38 mouse cellular contexts compared by ENCODE assay signal in genomic region chr10:77673765-77674164, GRCm38 (mm10). TPM values are rescaled to one million over a fixed set of nuclear protein-coding genes. Genes with fewer than 3 reads are reported as not detected.
DNase-seq lines count a peak whose midpoint lies in the region; ATAC-seq lines count a peak whose summit lies in the region.
"Had no signal": no experiment of that assay in that cellular context is flagged by ENCODE, and none has a peak within 500 bp of the region (broad histone marks: within the 10 kb centered on the region; RNA-seq: fewer than 3 reads in every experiment).

No protein-coding gene starts in this region.

- peak; percentile 20 to 32 for DNase-seq in spleen, adult 18-20 months
- DNase-seq in spleen, postnatal 4 days (ENCODE audit: low spot score in 2 of 2), result no peak
- DNase-seq in thymus, postnatal 0 days (ENCODE audit: low spot score), result peak; percentile 12
- peak; percentile 57 for DNase-seq in thymus, postnatal 4 days
- no peak for DNase-seq in lung, postnatal 25 days (ENCODE audit: low spot score)
- DNase-seq: adrenal gland, postnatal 25 days; cerebellum, adult 18-20 months; cerebellum, postnatal 10 days; forebrain, postnatal 0 days; gastrocnemius, postnatal 10 days; heart, postnatal 14 days; kidney, adult 11 months; kidney, postnatal 14 days; lung, adult 2 months; lung, postnatal 10 days; midbrain, embryonic 14.5 days had no signal

- ATAC-seq in neutrophil, adult 5-6 weeks (ENCODE audit: extremely low read depth, insufficient number of reproducible peaks, low FRiP score, poor library complexity, severe bottlenecking), result peak; percentile 35; the same call in 1 of the 2 replicates
- ATAC-seq in cerebellum, adult (ENCODE audit: insufficient number of reproducible peaks, low FRiP score, low TSS enrichment), result no peak
- no peak for ATAC-seq in erythroid progenitor cell, adult 5-6 weeks (replicated peaks; ENCODE audit: low FRiP score, poor library complexity, severe bottlenecking)
- ATAC-seq: forebrain, postnatal 0 days; inflammation-experienced regulatory T-cells, adult 6 months; liver, embryonic 12.5 days; Patski had no signal

RNA-seq across cellular contexts. Expression of gene Tspear, which starts 12.6 kb away (rescaled TPM):
- total RNA-seq in neutrophil, adult 5-6 weeks (2017), result not detected in 2 replicates
- polyA plus RNA-seq in thymus, postnatal 0 days (2015; fragmentation: Nextera tagmentation; extraction: Ambion mirVana), result 0.77 and 0.84 TPM in 2 replicates
- total RNA-seq in erythroid progenitor cell, adult 5-6 weeks (2015; ENCODE audit: low replicate concordance), result not detected in 2 replicates
- total RNA-seq in erythroid progenitor cell, adult 5-6 weeks (2017; ENCODE audit: low replicate concordance), result not detected in 2 replicates
- total RNA-seq: gastrocnemius, postnatal 10 days; layer of hippocampus, postnatal 25 days had no signal
- polyA plus RNA-seq: erythroblast, embryonic 14.5 days; Patski had no signal

RNA-seq across cellular contexts. Expression of gene Gm19402, which starts 16.8 kb away (rescaled TPM):
- total RNA-seq in neutrophil, adult 5-6 weeks (2017), result not detected in 2 replicates
- polyA plus RNA-seq in thymus, postnatal 0 days (2015; fragmentation: Nextera tagmentation; extraction: Ambion mirVana), result not detected in 2 replicates
- total RNA-seq in erythroid progenitor cell, adult 5-6 weeks (2015; ENCODE audit: low replicate concordance), result not detected in 2 replicates
- total RNA-seq in erythroid progenitor cell, adult 5-6 weeks (2017; ENCODE audit: low replicate concordance), result not detected in 2 replicates
- total RNA-seq: adrenal gland, postnatal 25 days; common myeloid progenitor, adult 5-6 weeks; forebrain, postnatal 0 days; gastrocnemius, postnatal 10 days; heart, postnatal 14 days; layer of hippocampus, postnatal 25 days; left cerebral cortex, adult 8-10 months; left cerebral cortex, postnatal 36 days; MEL had no signal
- polyA plus RNA-seq: embryonic facial prominence, embryonic 14.5 days; erythroblast, embryonic 14.5 days; forebrain, embryonic 12.5 days; forebrain, postnatal 0 days; gonadal fat pad, adult 2 months; heart, embryonic 14.5 days; hindbrain, embryonic 10.5 days; hindbrain, embryonic 15.5 days; inflammation-experienced regulatory T-cells, adult 6 months; kidney, embryonic 14.5 days; limb, embryonic 13.5 days; liver, embryonic 12.5 days; lung, adult 2 months; midbrain, embryonic 14.5 days; neural tube, embryonic 15.5 days; Patski; urinary bladder, adult 2 months had no signal

RNA-seq across cellular contexts. Expression of gene Gm9508, which starts 23.3 kb away (rescaled TPM):
- not detected in 2 replicates for total RNA-seq in neutrophil, adult 5-6 weeks (2017)
- not detected in 2 replicates for polyA plus RNA-seq in thymus, postnatal 0 days (2015; fragmentation: Nextera tagmentation; extraction: Ambion mirVana)
- not detected in 2 replicates for total RNA-seq in erythroid progenitor cell, adult 5-6 weeks (2015; ENCODE audit: low replicate concordance)
- not detected in 2 replicates for total RNA-seq in erythroid progenitor cell, adult 5-6 weeks (2017; ENCODE audit: low replicate concordance)
- total RNA-seq: adrenal gland, postnatal 25 days; common myeloid progenitor, adult 5-6 weeks; forebrain, postnatal 0 days; gastrocnemius, postnatal 10 days; heart, postnatal 14 days; layer of hippocampus, postnatal 25 days; left cerebral cortex, adult 8-10 months; left cerebral cortex, postnatal 36 days; MEL had no signal
- polyA plus RNA-seq: embryonic facial prominence, embryonic 14.5 days; erythroblast, embryonic 14.5 days; forebrain, embryonic 12.5 days; forebrain, postnatal 0 days; gonadal fat pad, adult 2 months; heart, embryonic 14.5 days; hindbrain, embryonic 10.5 days; hindbrain, embryonic 15.5 days; inflammation-experienced regulatory T-cells, adult 6 months; kidney, embryonic 14.5 days; limb, embryonic 13.5 days; liver, embryonic 12.5 days; lung, adult 2 months; midbrain, embryonic 14.5 days; neural tube, embryonic 15.5 days; Patski; urinary bladder, adult 2 months had no signal

RNA-seq across cellular contexts. Expression of gene Gm10272, which starts 32.7 kb away (rescaled TPM):
- not detected in 2 replicates for total RNA-seq in neutrophil, adult 5-6 weeks (2017)
- not detected in 2 replicates for polyA plus RNA-seq in thymus, postnatal 0 days (2015; fragmentation: Nextera tagmentation; extraction: Ambion mirVana)
- total RNA-seq in erythroid progenitor cell, adult 5-6 weeks (2015; ENCODE audit: low replicate concordance), result not detected in 2 replicates
- total RNA-seq in erythroid progenitor cell, adult 5-6 weeks (2017; ENCODE audit: low replicate concordance), result not detected in 2 replicates
- total RNA-seq: adrenal gland, postnatal 25 days; common myeloid progenitor, adult 5-6 weeks; forebrain, postnatal 0 days; gastrocnemius, postnatal 10 days; heart, postnatal 14 days; layer of hippocampus, postnatal 25 days; left cerebral cortex, adult 8-10 months; left cerebral cortex, postnatal 36 days; MEL had no signal
- polyA plus RNA-seq: embryonic facial prominence, embryonic 14.5 days; erythroblast, embryonic 14.5 days; forebrain, embryonic 12.5 days; forebrain, postnatal 0 days; gonadal fat pad, adult 2 months; heart, embryonic 14.5 days; hindbrain, embryonic 10.5 days; hindbrain, embryonic 15.5 days; inflammation-experienced regulatory T-cells, adult 6 months; kidney, embryonic 14.5 days; limb, embryonic 13.5 days; liver, embryonic 12.5 days; lung, adult 2 months; midbrain, embryonic 14.5 days; neural tube, embryonic 15.5 days; Patski; urinary bladder, adult 2 months had no signal

RNA-seq across cellular contexts. Expression of gene Gm10024, which starts 37.5 kb away (rescaled TPM):
- not detected in 2 replicates for total RNA-seq in neutrophil, adult 5-6 weeks (2017)
- not detected in 2 replicates for polyA plus RNA-seq in thymus, postnatal 0 days (2015; fragmentation: Nextera tagmentation; extraction: Ambion mirVana)
- total RNA-seq in erythroid progenitor cell, adult 5-6 weeks (2015; ENCODE audit: low replicate concordance), result not detected in 2 replicates
- total RNA-seq in erythroid progenitor cell, adult 5-6 weeks (2017; ENCODE audit: low replicate concordance), result not detected in 2 replicates
- total RNA-seq: adrenal gland, postnatal 25 days; common myeloid progenitor, adult 5-6 weeks; forebrain, postnatal 0 days; gastrocnemius, postnatal 10 days; heart, postnatal 14 days; layer of hippocampus, postnatal 25 days; left cerebral cortex, adult 8-10 months; left cerebral cortex, postnatal 36 days; MEL had no signal
- polyA plus RNA-seq: erythroblast, embryonic 14.5 days; forebrain, embryonic 12.5 days; forebrain, postnatal 0 days; gonadal fat pad, adult 2 months; heart, embryonic 14.5 days; hindbrain, embryonic 10.5 days; hindbrain, embryonic 15.5 days; inflammation-experienced regulatory T-cells, adult 6 months; kidney, embryonic 14.5 days; limb, embryonic 13.5 days; liver, embryonic 12.5 days; lung, adult 2 months; midbrain, embryonic 14.5 days; neural tube, embryonic 15.5 days; Patski; urinary bladder, adult 2 months had no signal

Comparison
In these comparisons a context has a peak if more than half of its experiments do, and no peak if none do; other contexts are left out.
1. DNase-seq: peak in spleen, adult 18-20 months (2 of 2), thymus, postnatal 0 days (single experiment) and thymus, postnatal 4 days (single experiment); none in spleen, postnatal 4 days (0 of 2) and lung, postnatal 25 days (single experiment).